Mouse (Mus musculus) ES-E14 (cell line): ENCODE results near the gene Hist1h2bq.

Source experiments
- CHD2 ChIP-seq: IDR thresholded peaks from 2 replicates; pipeline ENCODE4 v1.6.1; 2014; ENCODE audit warnings: mild to moderate bottlenecking, low read depth, low read length, inconsistent platforms
- MAFK ChIP-seq: IDR thresholded peaks from 2 replicates; pipeline ENCODE4 v1.6.1; 2014; ENCODE audit warnings: mild to moderate bottlenecking, low read depth, low read length, inconsistent platforms; ENCODE audit not compliant: insufficient read depth
- ZC3H11A ChIP-seq: IDR thresholded peaks from 2 replicates; pipeline ENCODE4 v1.6.1; 2012; ENCODE audit warnings: low read depth, mild to moderate bottlenecking, inconsistent platforms, low read length, borderline replicate concordance
- ZNF384 ChIP-seq: IDR thresholded peaks from 2 replicates; pipeline ENCODE4 v1.6.1; 2012; ENCODE audit warnings: low read depth, low read length, inconsistent platforms

DNA sequence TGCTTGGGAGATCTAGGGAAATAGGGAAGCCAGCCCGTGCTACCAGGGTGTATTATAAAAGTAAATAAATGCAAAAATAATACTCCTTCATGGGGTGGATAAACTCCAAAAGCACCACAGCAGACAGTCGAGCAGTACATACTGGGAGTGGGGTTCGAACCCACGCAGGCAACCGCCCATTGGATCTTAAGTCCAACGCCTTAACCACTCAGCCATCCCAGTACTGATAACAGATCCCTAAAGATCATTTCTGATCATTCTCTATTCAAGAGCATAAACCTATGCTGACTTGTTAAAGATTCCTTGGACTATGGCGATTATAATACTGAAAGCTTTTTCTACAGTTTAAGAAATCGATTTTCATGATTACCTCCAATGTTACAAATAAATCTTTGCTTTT lies 37.9 kb upstream of the Hist1h2bq start:
- 0 out of 2 replicates have a peak, but pooled peaks have one; percentile 51 for TF ChIP-seq MAFK
- no peak for TF ChIP-seq ZNF384
- TF ChIP-seq CHD2, result no peak
- TF ChIP-seq ZC3H11A, result no peak
